Mouse (Mus musculus) liver, embryonic 14.5 days (tissue): Measurements from ENCODE around the gene Cnn3. TPM values are rescaled to one million over a fixed set of nuclear protein-coding genes. Genes with fewer than 3 reads are reported as not detected.

Source experiments
- ATAC-seq: fragments of 200-750 bp; cut with Nextera tagmentation; 2 replicates; pipeline ENCODE4 v1.8.0; 2017; ENCODE audit warnings: moderate number of reproducible peaks, mild to moderate bottlenecking, moderate library complexity; ENCODE audit not compliant: insufficient read depth
- DNase-seq, 3 experiments: peaks; one replicate each; pipeline ENCODE4 v3.0.0-alpha.2; 2012 to 2013; ENCODE audit warnings: low read depth in 3 of 3, low spot score in 3 of 3
- H3K27ac ChIP-seq: fragments of 300-500 bp; sonication (generic); 2 replicates; pipeline ENCODE4 v1.5.1; 2014; ENCODE audit warnings: moderate library complexity, mild to moderate bottlenecking, control low read depth, inconsistent platforms
- H3K27me3 ChIP-seq: fragments of 300-500 bp; sonication (generic); 2 replicates; pipeline ENCODE4 v1.6.1; 2014; ENCODE audit warnings: mild to moderate bottlenecking, low read length, moderate library complexity; ENCODE audit not compliant: control insufficient read depth, insufficient read depth
- H3K36me3 ChIP-seq: fragments of 300-500 bp; sonication (generic); replicated peaks from 2 replicates; pipeline ENCODE4 v1.6.1; 2014; ENCODE audit warnings: low read depth; ENCODE audit not compliant: control insufficient read depth, insufficient read depth
- H3K4me1 ChIP-seq, 2 experiments: fragments of 200-500 bp in 1 of 2; fragments of 300-500 bp in 1 of 2; sonication (generic) in 1 of 2; replicated peaks; 2 replicates each; pipeline ENCODE4 v1.6.1; 2012 to 2014; ENCODE audit warnings: antibody characterized with exemption in 1 of 2, inconsistent platforms in 1 of 2, low read length in 1 of 2; ENCODE audit not compliant: control insufficient read depth in 2 of 2, insufficient read depth in 2 of 2
- H3K4me2 ChIP-seq: fragments of 300-500 bp; sonication (generic); 2 replicates; pipeline ENCODE4 v1.6.1; 2014; ENCODE audit warnings: low read depth, mild to moderate bottlenecking, control low read depth, moderate library complexity
- H3K4me3 ChIP-seq, 2 experiments: fragments of 200-500 bp in 1 of 2; fragments of 300-500 bp in 1 of 2; sonication (generic) in 1 of 2; 2 replicates each; pipeline ENCODE4 v1.5.1; 2012 to 2014; ENCODE audit warnings: low read depth in 2 of 2, low read length in 2 of 2, mild to moderate bottlenecking in 2 of 2, control low read depth in 1 of 2, inconsistent platforms in 1 of 2, moderate library complexity in 1 of 2; ENCODE audit not compliant: insufficient read depth in 1 of 2
- H3K9ac ChIP-seq: fragments of 300-500 bp; sonication (generic); replicated peaks from 2 replicates; pipeline ENCODE4 v1.6.1; 2014; ENCODE audit warnings: mild to moderate bottlenecking, control low read depth, moderate library complexity
- H3K9me3 ChIP-seq: fragments of 300-500 bp; sonication (generic); 2 replicates; pipeline ENCODE4 v1.6.1; 2016; ENCODE audit warnings: low read length, mixed read lengths; ENCODE audit not compliant: control insufficient read depth
- EP300 ChIP-seq: IDR thresholded peaks from 2 replicates; pipeline ENCODE4 v1.6.1; 2016; ENCODE audit warnings: antibody characterized with exemption, low read depth
- WGBS: fragments of 180-500 bp; shearing (Covaris S2); extraction: QIAGEN DNeasy Blood & Tissue Kit; methylation state at CpG from one replicate; pipeline ENCODE4 v1.1.7; 2014; ENCODE audit not compliant: insufficient replicate concordance; 5-methylcytosine and 5-hydroxymethylcytosine counted together
- polyA plus RNA-seq, 2 experiments: library from polyadenylated mRNA; depleted of rRNA in 1 of 2; stranded (reverse) in 1 of 2; unstranded in 1 of 2; fragments of >200 nt; fragmentation: Nextera tagmentation in 1 of 2; extraction: Ambion mirVana in 1 of 2; gene quantifications; 2 replicates each; pipeline versions ENCODE4 v1.2.1 to v1.2.3; 2012 to 2014

Gene Cnn3
- polyA plus RNA-seq, 2 experiments, result 62.7 to 82.7 TPM

GRCm38 (mm10) chr3:121507678-121508077 is 81.4 kb downstream of the Cnn3 start:
- Histone ChIP-seq H3K36me3 (no peaks in the 10 kb centered on the region), H3K4me1 (no peaks in the 10 kb centered on the region), H3K4me3 (no peak overlapping the region), H3K9me3 (no peaks in the 10 kb centered on the region), H3K27ac (no peak overlapping the region), H3K4me2 (no peak overlapping the region), H3K27me3 (no peaks in the 10 kb centered on the region), H3K9ac (no peak overlapping the region)
- ATAC-seq (no peak), DNase-seq (no peak)
- TF ChIP-seq EP300, result no peak
- 75% methylated on average over 14 of the region's 14 CpGs for WGBS

Other genes starting within 250 kb of the Cnn3 start
- gene Tmem56, start 143.4 kb upstream of the Cnn3 start, polyA plus RNA-seq (2012; rRNA removed), result 11.8 and 13.5 TPM in 2 replicates
- 25.3 and 25.9 TPM in 2 replicates for gene Tmem56, start 143.4 kb upstream of the Cnn3 start, polyA plus RNA-seq (2014; fragmentation: Nextera tagmentation; extraction: Ambion mirVana)
- 6.5 and 10.4 TPM in 2 replicates for gene Alg14, start 134.7 kb upstream of the Cnn3 start, polyA plus RNA-seq (2012; rRNA removed)
- 16.2 and 18.8 TPM in 2 replicates for gene Alg14, start 134.7 kb upstream of the Cnn3 start, polyA plus RNA-seq (2014; fragmentation: Nextera tagmentation; extraction: Ambion mirVana)
- 3.0 and 4.8 TPM in 2 replicates for gene Slc44a3, start 105.9 kb downstream of the Cnn3 start, polyA plus RNA-seq (2012; rRNA removed)
- 10.7 and 11.3 TPM in 2 replicates for gene Slc44a3, start 105.9 kb downstream of the Cnn3 start, polyA plus RNA-seq (2014; fragmentation: Nextera tagmentation; extraction: Ambion mirVana)
- not detected in 2 replicates for gene 4930432M17Rik, start 244.3 kb downstream of the Cnn3 start, polyA plus RNA-seq (2012; rRNA removed)
- not detected in 2 replicates for gene 4930432M17Rik, start 244.3 kb downstream of the Cnn3 start, polyA plus RNA-seq (2014; fragmentation: Nextera tagmentation; extraction: Ambion mirVana)